Mouse (Mus musculus) small intestine, adult 2 months (tissue): ENCODE results near the gene Mypop.

Source experiments
- CTCF ChIP-seq: fragments of 200-500 bp; IDR thresholded peaks from 2 replicates; pipeline ENCODE4 v1.5.1; 2012; ENCODE audit warnings: low read depth, mild to moderate bottlenecking, control low read depth, inconsistent platforms, low read length, moderate library complexity, mixed read lengths; ENCODE audit not compliant: insufficient replicate concordance, insufficient read length; ENCODE audit errors: extremely low read depth
- POLR2A ChIP-seq: fragments of 200-500 bp; IDR thresholded peaks from 2 replicates; pipeline ENCODE4 v1.6.1; 2012; ENCODE audit warnings: low read depth, mild to moderate bottlenecking, control low read depth, inconsistent platforms, low read length, moderate library complexity

GRCm38 (mm10) chr7:19001066-19001806 is 10.2 kb downstream of the Mypop start:
- TF ChIP-seq CTCF (no peak), POLR2A (no peak)
